Mouse (Mus musculus): ENCODE measurements around the gene Guk1. TPM values are rescaled to one million over a fixed set of nuclear protein-coding genes. Genes with fewer than 3 reads are reported as not detected.

Gene Guk1
- polyA plus RNA-seq, 1 experiment from 2014 or later: 127 TPM

DNA sequence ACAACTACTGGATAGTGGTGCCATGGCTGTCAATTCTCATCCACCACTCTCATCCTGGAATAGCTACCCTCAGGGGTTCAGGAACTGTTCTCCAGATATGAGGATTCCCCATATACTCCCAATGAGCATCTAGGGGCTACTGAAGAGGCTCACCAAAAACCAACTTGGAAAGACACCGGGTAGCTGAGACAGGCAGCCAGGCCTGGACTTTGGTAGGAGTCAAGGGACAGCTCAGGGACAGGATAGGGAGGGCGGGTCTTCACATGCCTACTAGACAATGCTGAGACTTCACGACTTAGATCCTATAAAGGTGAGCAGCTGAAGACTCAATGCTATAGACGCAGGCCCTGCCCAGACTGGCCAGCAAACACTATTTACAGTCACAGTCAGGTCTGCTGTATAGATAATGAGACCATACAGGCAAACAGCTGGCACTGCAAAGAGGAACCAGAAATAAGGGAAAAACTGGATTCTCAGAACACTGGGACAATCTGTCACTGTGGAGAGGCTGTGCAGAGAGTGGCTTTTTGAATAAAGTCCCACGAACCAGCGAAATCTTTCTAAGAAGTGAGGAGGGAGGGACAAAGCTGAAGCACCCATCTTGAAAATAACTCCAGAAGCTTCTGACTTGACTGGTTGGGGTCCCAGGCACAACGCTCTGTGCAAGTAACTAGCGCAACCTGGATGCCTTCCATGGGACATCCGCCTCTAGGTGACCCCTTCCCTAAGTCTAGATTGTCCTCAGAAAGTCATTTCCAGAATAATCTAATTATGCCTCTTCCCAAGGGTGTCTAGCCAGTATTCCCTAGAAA lies 29.4 kb downstream of the Guk1 start:
- peaks cover 2% of the 10 kb centered on the region; the same call in 1 of the 2 replicates for H3K36me3 ChIP-seq (ENCODE audit: control insufficient read depth, insufficient read depth, low read length)
- peaks cover 10% of the 10 kb centered on the region for H3K4me1 ChIP-seq (replicated peaks; ENCODE audit: control insufficient read depth, insufficient read depth, low read length)
- no peaks in the 10 kb centered on the region for H3K9me3 ChIP-seq (ENCODE audit: control insufficient read depth, low read length)
- peak overlapping the region; percentile 84 for H3K4me3 ChIP-seq (ENCODE audit: low read length)
- 56% methylated on average over 9 of the region's 9 CpGs for WGBS
- peak overlapping the region; percentile 82 for H3K4me2 ChIP-seq (ENCODE audit: low read depth, low read length)
- H3K27me3 ChIP-seq (ENCODE audit: control insufficient read depth, insufficient read depth, low read depth, low read length): no peaks in the 10 kb centered on the region
- peak overlapping the region; percentile 100 for H3K27ac ChIP-seq (ENCODE audit: low read length)
- no peak for ATAC-seq (ENCODE audit: low read depth)
- peak overlapping the region; percentile 65 for H3K9ac ChIP-seq (ENCODE audit: low read length)

DNA sequence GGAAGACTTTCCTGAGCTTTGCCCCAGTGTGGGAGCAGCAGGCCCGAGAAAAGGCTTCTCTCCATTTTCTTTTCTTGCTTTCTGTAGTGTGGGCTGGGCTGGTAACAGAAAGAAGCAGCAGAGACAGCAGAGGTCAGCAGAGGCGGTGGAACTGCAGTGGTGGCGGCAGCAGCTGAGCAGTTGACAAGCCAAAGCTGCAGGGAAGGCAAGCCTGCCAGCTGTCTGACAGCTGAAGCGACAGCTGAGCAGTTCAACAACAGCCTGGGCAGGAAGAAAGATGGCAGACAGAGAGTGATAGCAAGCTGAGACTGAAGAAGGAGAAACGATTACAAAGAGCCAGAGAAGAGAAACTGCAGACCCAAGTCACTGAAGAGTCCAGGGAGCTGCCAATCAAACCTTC lies 30.6 kb downstream of the Guk1 start:
- H3K4me2 ChIP-seq (ENCODE audit: low read depth, low read length): no peak overlapping the region
- no peaks in the 10 kb centered on the region for H3K9me3 ChIP-seq (ENCODE audit: control insufficient read depth, low read length)
- peaks cover 10% of the 10 kb centered on the region for H3K4me1 ChIP-seq (replicated peaks; ENCODE audit: control insufficient read depth, insufficient read depth, low read length)
- no peak overlapping the region for H3K9ac ChIP-seq (ENCODE audit: low read length)
- peak overlapping the region; percentile 23; the same call in 1 of the 2 replicates for H3K27ac ChIP-seq (ENCODE audit: low read length)
- 42% methylated on average over 5 of the region's 5 CpGs for WGBS
- ATAC-seq (ENCODE audit: low read depth): no peak
- peaks cover 4% of the 10 kb centered on the region; the same call in 1 of the 2 replicates for H3K36me3 ChIP-seq (ENCODE audit: control insufficient read depth, insufficient read depth, low read length)
- H3K27me3 ChIP-seq (ENCODE audit: control insufficient read depth, insufficient read depth, low read depth, low read length): no peaks in the 10 kb centered on the region
- no peak overlapping the region for H3K4me3 ChIP-seq (ENCODE audit: low read length)

DNA sequence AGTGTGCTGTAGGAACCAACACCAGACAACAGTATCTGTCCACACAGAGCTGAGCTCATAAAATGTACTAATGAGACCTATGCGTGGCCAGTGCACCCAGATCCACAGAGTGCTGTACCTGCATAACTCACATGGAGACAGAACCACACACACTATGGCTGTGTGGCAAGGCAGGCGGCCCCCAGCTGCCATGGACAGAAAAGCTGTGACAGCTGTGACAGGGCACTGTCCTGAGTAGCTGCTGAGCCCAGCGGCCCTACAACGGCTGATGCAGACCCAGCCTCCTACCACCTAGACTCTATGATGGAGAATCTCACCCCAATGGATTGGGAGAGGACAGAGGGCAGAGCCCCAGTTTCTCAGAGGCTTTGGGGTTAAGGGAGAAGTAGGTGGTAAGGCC lies 32.5 kb downstream of the Guk1 start:
- 79% methylated on average over 4 of the region's 4 CpGs for WGBS
- Histone ChIP-seq H3K27me3 (ENCODE audit: control insufficient read depth, insufficient read depth, low read depth, low read length) (no peaks in the 10 kb centered on the region), H3K4me3 (ENCODE audit: low read length) (no peak overlapping the region), H3K36me3 (ENCODE audit: control insufficient read depth, insufficient read depth, low read length) (peaks cover 4% of the 10 kb centered on the region; the same call in 1 of the 2 replicates), H3K9me3 (ENCODE audit: control insufficient read depth, low read length) (no peaks in the 10 kb centered on the region), H3K4me1 (replicated peaks; ENCODE audit: control insufficient read depth, insufficient read depth, low read length) (peaks cover 10% of the 10 kb centered on the region), H3K4me2 (ENCODE audit: low read depth, low read length) (no peak overlapping the region), H3K27ac (ENCODE audit: low read length) (no peak overlapping the region), H3K9ac (ENCODE audit: low read length) (no peak overlapping the region)
- ATAC-seq (ENCODE audit: low read depth): no peak

DNA sequence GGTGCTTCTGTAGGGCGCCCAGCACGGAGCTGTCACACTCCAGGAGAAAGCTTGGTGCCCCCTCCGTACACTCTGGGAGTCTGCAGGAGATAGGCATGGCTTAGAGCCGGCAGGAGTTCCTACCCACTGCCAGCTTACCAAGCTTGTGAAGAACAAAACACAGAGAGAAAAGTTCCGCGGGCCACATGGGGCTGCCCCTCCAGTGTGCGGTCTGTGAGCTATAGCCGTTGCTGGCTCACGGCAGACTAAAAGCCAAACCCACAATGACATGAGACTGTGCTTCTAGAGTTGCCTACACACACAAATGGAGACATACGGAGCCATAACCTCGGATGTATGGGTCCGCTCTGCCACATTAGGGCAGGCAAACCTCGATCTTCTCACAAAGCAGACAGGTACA lies 32.9 kb downstream of the Guk1 start:
- H3K4me3 ChIP-seq (ENCODE audit: low read length): no peak overlapping the region
- ATAC-seq (ENCODE audit: low read depth): no peak
- no peaks in the 10 kb centered on the region for H3K9me3 ChIP-seq (ENCODE audit: control insufficient read depth, low read length)
- H3K4me2 ChIP-seq (ENCODE audit: low read depth, low read length): no peak overlapping the region
- H3K27ac ChIP-seq (ENCODE audit: low read length): no peak overlapping the region
- no peaks in the 10 kb centered on the region for H3K27me3 ChIP-seq (ENCODE audit: control insufficient read depth, insufficient read depth, low read depth, low read length)
- H3K4me1 ChIP-seq (replicated peaks; ENCODE audit: control insufficient read depth, insufficient read depth, low read length): peaks cover 8% of the 10 kb centered on the region
- H3K36me3 ChIP-seq (ENCODE audit: control insufficient read depth, insufficient read depth, low read length): peaks cover 4% of the 10 kb centered on the region; the same call in 1 of the 2 replicates
- H3K9ac ChIP-seq (ENCODE audit: low read length): no peak overlapping the region
- 91% methylated on average over 13 of the region's 13 CpGs for WGBS

DNA sequence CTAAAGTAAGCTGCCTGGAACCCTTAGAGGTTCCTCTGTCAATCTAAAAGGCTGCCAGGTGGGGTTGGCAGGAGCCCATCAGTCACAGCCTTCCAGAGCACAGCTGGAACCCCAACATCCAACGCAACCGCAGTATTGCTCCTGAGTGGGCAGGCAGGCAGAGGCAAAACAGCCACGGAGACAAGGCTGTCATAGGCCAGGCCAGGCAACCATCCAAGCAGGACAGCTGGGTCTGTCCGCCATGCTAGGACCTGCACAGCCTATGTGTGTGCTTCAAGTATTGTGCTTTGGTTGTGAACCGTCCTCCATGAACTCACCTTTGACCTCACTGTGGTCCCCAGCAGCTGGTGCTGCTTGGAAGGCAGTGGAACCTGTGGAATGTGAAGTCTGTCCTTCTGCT lies 36.1 kb downstream of the Guk1 start:
- peaks cover 4% of the 10 kb centered on the region; the same call in 1 of the 2 replicates for H3K36me3 ChIP-seq (ENCODE audit: control insufficient read depth, insufficient read depth, low read length)
- H3K9me3 ChIP-seq (ENCODE audit: control insufficient read depth, low read length): no peaks in the 10 kb centered on the region
- no peaks in the 10 kb centered on the region for H3K4me1 ChIP-seq (replicated peaks; ENCODE audit: control insufficient read depth, insufficient read depth, low read length)
- H3K27ac ChIP-seq (ENCODE audit: low read length): no peak overlapping the region
- WGBS: 86% methylated on average over 5 of the region's 5 CpGs
- no peak overlapping the region for H3K9ac ChIP-seq (ENCODE audit: low read length)
- H3K4me2 ChIP-seq (ENCODE audit: low read depth, low read length): no peak overlapping the region
- H3K4me3 ChIP-seq (ENCODE audit: low read length): no peak overlapping the region
- no peaks in the 10 kb centered on the region for H3K27me3 ChIP-seq (ENCODE audit: control insufficient read depth, insufficient read depth, low read depth, low read length)
- no peak for ATAC-seq (ENCODE audit: low read depth)

DNA sequence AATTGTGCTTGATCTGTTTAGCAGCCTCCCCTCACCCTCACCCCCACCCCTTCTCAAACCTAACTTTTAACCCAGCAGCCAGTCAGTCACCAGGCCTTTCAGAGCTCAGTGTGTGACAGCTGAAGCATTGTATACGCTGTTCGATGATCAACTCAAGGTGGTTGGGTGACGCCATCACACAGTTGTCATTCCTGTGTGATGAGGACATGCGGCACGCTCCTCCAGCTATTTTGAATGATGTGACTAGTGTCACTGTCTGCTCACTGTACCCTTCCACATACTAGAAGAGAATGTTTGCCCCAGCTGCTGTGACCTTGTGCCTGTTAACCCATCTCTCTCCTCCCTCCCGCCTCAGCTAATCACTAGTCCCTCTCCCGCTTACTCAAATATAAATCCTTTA lies 37.8 kb downstream of the Guk1 start:
- Histone ChIP-seq H3K27ac (ENCODE audit: low read length) (no peak overlapping the region), H3K4me3 (ENCODE audit: low read length) (no peak overlapping the region), H3K4me2 (ENCODE audit: low read depth, low read length) (no peak overlapping the region), H3K27me3 (ENCODE audit: control insufficient read depth, insufficient read depth, low read depth, low read length) (no peaks in the 10 kb centered on the region), H3K9me3 (ENCODE audit: control insufficient read depth, low read length) (no peaks in the 10 kb centered on the region), H3K36me3 (ENCODE audit: control insufficient read depth, insufficient read depth, low read length) (peaks cover 4% of the 10 kb centered on the region; the same call in 1 of the 2 replicates), H3K9ac (ENCODE audit: low read length) (no peak overlapping the region), H3K4me1 (replicated peaks; ENCODE audit: control insufficient read depth, insufficient read depth, low read length) (no peaks in the 10 kb centered on the region)
- ATAC-seq (ENCODE audit: low read depth): peak; percentile 43; the same call in 1 of the 2 replicates
- WGBS: 58% methylated on average over 7 of the region's 7 CpGs

DNA sequence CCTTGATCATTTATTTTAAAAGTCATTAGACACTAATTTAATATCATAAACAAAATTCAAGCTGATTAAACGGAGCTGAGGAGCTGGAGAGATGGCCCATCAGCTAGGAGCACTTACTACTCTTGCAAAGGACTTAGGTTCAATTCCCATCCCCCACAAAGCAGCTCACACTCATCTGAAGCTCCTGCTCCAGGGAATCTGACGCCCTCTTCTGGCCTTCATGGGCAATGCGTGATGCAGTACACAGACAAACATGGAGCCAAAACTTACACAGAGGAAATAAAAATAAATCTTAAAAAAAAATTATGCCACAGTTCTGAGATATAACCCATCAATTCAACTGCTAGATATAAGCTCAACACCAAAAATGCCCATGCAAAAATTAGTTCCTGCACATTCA lies 40.3 kb downstream of the Guk1 start:
- 24% methylated on average over 3 of the region's 3 CpGs for WGBS
- no peaks in the 10 kb centered on the region for H3K27me3 ChIP-seq (ENCODE audit: control insufficient read depth, insufficient read depth, low read depth, low read length)
- no peak overlapping the region for H3K4me3 ChIP-seq (ENCODE audit: low read length)
- H3K36me3 ChIP-seq (ENCODE audit: control insufficient read depth, insufficient read depth, low read length): no peaks in the 10 kb centered on the region
- H3K27ac ChIP-seq (ENCODE audit: low read length): no peak overlapping the region
- no peak overlapping the region for H3K9ac ChIP-seq (ENCODE audit: low read length)
- no peaks in the 10 kb centered on the region for H3K9me3 ChIP-seq (ENCODE audit: control insufficient read depth, low read length)
- no peak for ATAC-seq (ENCODE audit: low read depth)
- H3K4me1 ChIP-seq (replicated peaks; ENCODE audit: control insufficient read depth, insufficient read depth, low read length): no peaks in the 10 kb centered on the region
- no peak overlapping the region for H3K4me2 ChIP-seq (ENCODE audit: low read depth, low read length)

DNA sequence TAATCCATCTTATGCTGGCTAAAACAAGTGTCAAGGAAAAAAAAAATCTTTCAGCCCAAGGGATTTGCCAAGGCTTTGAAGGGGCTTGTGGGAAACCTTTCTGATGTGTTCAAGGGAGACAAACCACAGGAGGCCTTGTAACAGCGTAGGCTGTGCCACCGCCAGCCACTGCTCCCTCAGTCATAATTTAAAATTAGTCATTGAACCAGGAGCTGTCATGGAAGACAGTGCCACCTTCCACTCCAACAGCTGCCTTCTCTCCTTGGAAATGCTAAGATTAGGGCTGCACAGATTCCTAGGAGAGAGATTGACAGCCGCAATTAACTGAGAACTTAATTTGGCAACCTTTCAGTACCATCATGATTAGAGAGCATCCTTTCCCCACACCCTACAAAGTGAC lies 42.7 kb downstream of the Guk1 start:
- ATAC-seq (ENCODE audit: low read depth): no peak
- H3K36me3 ChIP-seq (ENCODE audit: control insufficient read depth, insufficient read depth, low read length): no peaks in the 10 kb centered on the region

DNA sequence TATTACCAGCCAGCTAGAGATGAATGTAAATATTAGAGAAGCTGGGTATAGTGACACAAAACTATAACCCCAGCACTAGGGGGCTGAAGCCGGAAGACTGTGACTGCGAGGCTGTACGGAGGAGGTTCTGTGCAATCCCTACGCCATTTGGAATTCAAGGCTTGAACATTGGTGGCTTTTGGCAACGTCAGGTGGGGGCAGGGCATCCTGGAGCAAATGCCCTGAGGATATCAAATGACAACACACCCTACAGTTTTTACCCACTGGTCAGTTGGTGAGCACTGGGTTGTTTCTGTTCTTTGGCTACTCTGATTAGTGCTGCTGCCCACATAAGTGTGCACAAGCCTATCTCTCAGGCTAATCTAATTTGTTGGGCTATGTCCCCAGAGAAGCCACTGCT lies 49.0 kb downstream of the Guk1 start:
- no peak overlapping the region for H3K4me3 ChIP-seq (ENCODE audit: low read length)
- H3K27me3 ChIP-seq (ENCODE audit: control insufficient read depth, insufficient read depth, low read depth, low read length): no peaks in the 10 kb centered on the region; the same call in 1 of the 2 replicates
- 72% methylated on average over 5 of the region's 5 CpGs for WGBS
- no peak overlapping the region for H3K9ac ChIP-seq (ENCODE audit: low read length)
- H3K9me3 ChIP-seq (ENCODE audit: control insufficient read depth, low read length): no peaks in the 10 kb centered on the region
- H3K36me3 ChIP-seq (ENCODE audit: control insufficient read depth, insufficient read depth, low read length): no peaks in the 10 kb centered on the region
- ATAC-seq (ENCODE audit: low read depth): no peak
- no peak overlapping the region for H3K27ac ChIP-seq (ENCODE audit: low read length)
- no peak overlapping the region for H3K4me2 ChIP-seq (ENCODE audit: low read depth, low read length)
- H3K4me1 ChIP-seq (replicated peaks; ENCODE audit: control insufficient read depth, insufficient read depth, low read length): no peaks in the 10 kb centered on the region; the same call in 1 of the 2 replicates

More for the DNA sequence above, 42.7 kb downstream of the Guk1 start:
- H3K27me3 ChIP-seq (ENCODE audit: control insufficient read depth, insufficient read depth, low read depth, low read length): no peaks in the 10 kb centered on the region
- no peak overlapping the region for H3K4me2 ChIP-seq (ENCODE audit: low read depth, low read length)
- H3K27ac ChIP-seq (ENCODE audit: low read length): no peak overlapping the region
- no peak overlapping the region for H3K4me3 ChIP-seq (ENCODE audit: low read length)
- no peak overlapping the region for H3K9ac ChIP-seq (ENCODE audit: low read length)
- H3K9me3 ChIP-seq (ENCODE audit: control insufficient read depth, low read length): no peaks in the 10 kb centered on the region
- 47% methylated on average over 3 of the region's 3 CpGs for WGBS
- no peaks in the 10 kb centered on the region for H3K4me1 ChIP-seq (replicated peaks; ENCODE audit: control insufficient read depth, insufficient read depth, low read length)
